Mouse (Mus musculus): ENCODE data around the gene Prdx2. TPM values are rescaled to one million over a fixed set of nuclear protein-coding genes. Genes with fewer than 3 reads are reported as not detected.

The Prdx2 gene
- polyA plus RNA-seq, 1 experiment from 2014 or later, result 584 TPM

- ATAC-seq (ENCODE audit: insufficient read depth, low FRiP score), result peak; percentile 75; the same call in 1 of the 2 replicates
- Histone ChIP-seq H3K4me3 (replicated peaks; ENCODE audit: low read length) (no peak overlapping the region), H3K4me1 (ENCODE audit: control insufficient read depth, insufficient read depth, low read length) (peaks cover 5% of the 10 kb centered on the region; the same call in 1 of the 2 replicates), H3K9ac (ENCODE audit: low read length) (0 out of 2 replicates have a peak overlapping the region, but pooled peaks have one; percentile 20), H3K36me3 (ENCODE audit: control insufficient read depth, insufficient read depth, low read length) (no peaks in the 10 kb centered on the region), H3K27me3 (ENCODE audit: control insufficient read depth, insufficient read depth, low read length) (no peaks in the 10 kb centered on the region), H3K9me3 (replicated peaks; ENCODE audit: control insufficient read depth, low read length) (no peaks in the 10 kb centered on the region), H3K4me2 (ENCODE audit: low read depth, low read length) (no peak overlapping the region), H3K27ac (ENCODE audit: low read length) (no peak overlapping the region)
- 10% methylated on average over 19 of the region's 19 CpGs for WGBS
These were observed 28.4 kb downstream of the Prdx2 start for GRCm38 (mm10) chr8:84997649-84998295.

GRCm38 (mm10) chr8:85007686-85008085, 38.3 kb downstream of the Prdx2 start:
- peaks cover 17% of the 10 kb centered on the region for H3K27me3 ChIP-seq (ENCODE audit: control insufficient read depth, insufficient read depth, low read length)
- no peak overlapping the region for H3K4me3 ChIP-seq (replicated peaks; ENCODE audit: low read length)
- WGBS, result 19% methylated on average over 25 of the region's 25 CpGs
- H3K36me3 ChIP-seq (ENCODE audit: control insufficient read depth, insufficient read depth, low read length), result no peaks in the 10 kb centered on the region
- ATAC-seq (ENCODE audit: insufficient read depth, low FRiP score), result no peak
- H3K9ac ChIP-seq (ENCODE audit: low read length), result no peak overlapping the region
- no peaks in the 10 kb centered on the region for H3K9me3 ChIP-seq (replicated peaks; ENCODE audit: control insufficient read depth, low read length)
- no peak overlapping the region for H3K4me2 ChIP-seq (ENCODE audit: low read depth, low read length)
- H3K4me1 ChIP-seq (ENCODE audit: control insufficient read depth, insufficient read depth, low read length), result no peaks in the 10 kb centered on the region
- no peak overlapping the region for H3K27ac ChIP-seq (ENCODE audit: low read length)

GRCm38 (mm10) chr8:85011242-85011641, 41.9 kb downstream of the Prdx2 start:
- H3K4me2 ChIP-seq (ENCODE audit: low read depth, low read length), result no peak overlapping the region
- H3K9ac ChIP-seq (ENCODE audit: low read length), result no peak overlapping the region
- H3K36me3 ChIP-seq (ENCODE audit: control insufficient read depth, insufficient read depth, low read length), result no peaks in the 10 kb centered on the region
- ATAC-seq (ENCODE audit: insufficient read depth, low FRiP score), result peak; percentile 18; the same call in 1 of the 2 replicates
- no peak overlapping the region for H3K27ac ChIP-seq (ENCODE audit: low read length)
- no peaks in the 10 kb centered on the region for H3K9me3 ChIP-seq (replicated peaks; ENCODE audit: control insufficient read depth, low read length)
- no peak overlapping the region for H3K4me3 ChIP-seq (replicated peaks; ENCODE audit: low read length)
- peaks cover 20% of the 10 kb centered on the region for H3K27me3 ChIP-seq (ENCODE audit: control insufficient read depth, insufficient read depth, low read length)
- WGBS, result 13% methylated on average over 28 of the region's 28 CpGs
- no peaks in the 10 kb centered on the region; the same call in 1 of the 2 replicates for H3K4me1 ChIP-seq (ENCODE audit: control insufficient read depth, insufficient read depth, low read length)

- Histone ChIP-seq H3K4me2 (ENCODE audit: low read depth, low read length) (peak overlapping the region; percentile 70), H3K4me3 (replicated peaks; ENCODE audit: low read length) (peak overlapping the region; percentile 38), H3K27me3 (ENCODE audit: control insufficient read depth, insufficient read depth, low read length) (peaks cover 20% of the 10 kb centered on the region), H3K27ac (ENCODE audit: low read length) (no peak overlapping the region), H3K36me3 (ENCODE audit: control insufficient read depth, insufficient read depth, low read length) (no peaks in the 10 kb centered on the region), H3K9ac (ENCODE audit: low read length) (peak overlapping the region; percentile 62), H3K4me1 (ENCODE audit: control insufficient read depth, insufficient read depth, low read length) (peaks cover 7% of the 10 kb centered on the region), H3K9me3 (replicated peaks; ENCODE audit: control insufficient read depth, low read length) (no peaks in the 10 kb centered on the region)
- 3% methylated on average over 26 of the region's 26 CpGs for WGBS
- ATAC-seq (ENCODE audit: insufficient read depth, low FRiP score), result peak; percentile 70; the same call in 1 of the 2 replicates
These were observed 43.9 kb downstream of the Prdx2 start for GRCm38 (mm10) chr8:85013230-85013840.

GRCm38 (mm10) chr8:85014431-85014830, 45.0 kb downstream of the Prdx2 start, which contains the start of gene Best2:
Gene Best2, minus strand, starts transcription at chr8:85014531.
- peak within 1 kb of the TSS; percentile 62 for H3K9ac ChIP-seq (ENCODE audit: low read length)

GRCm38 (mm10) chr8:85016724-85017123, 47.3 kb downstream of the Prdx2 start:
- Histone ChIP-seq H3K27me3 (ENCODE audit: control insufficient read depth, insufficient read depth, low read length) (peaks cover 8% of the 10 kb centered on the region; the same call in 1 of the 2 replicates), H3K4me3 (replicated peaks; ENCODE audit: low read length) (no peak overlapping the region), H3K36me3 (ENCODE audit: control insufficient read depth, insufficient read depth, low read length) (peaks cover 10% of the 10 kb centered on the region; the same call in 1 of the 2 replicates), H3K9ac (ENCODE audit: low read length) (no peak overlapping the region; the same call in 1 of the 2 replicates), H3K4me1 (ENCODE audit: control insufficient read depth, insufficient read depth, low read length) (peaks cover 7% of the 10 kb centered on the region), H3K9me3 (replicated peaks; ENCODE audit: control insufficient read depth, low read length) (no peaks in the 10 kb centered on the region), H3K4me2 (ENCODE audit: low read depth, low read length) (no peak overlapping the region), H3K27ac (ENCODE audit: low read length) (peak overlapping the region; percentile 67)
- no peak for ATAC-seq (ENCODE audit: insufficient read depth, low FRiP score)
- WGBS, result 53% methylated on average over 10 of the region's 10 CpGs

More at GRCm38 (mm10) chr8:85014431-85014830, 45.0 kb downstream of the Prdx2 start, which contains the start of gene Best2:
- Histone ChIP-seq H3K36me3 (ENCODE audit: control insufficient read depth, insufficient read depth, low read length) (no peaks in the 10 kb centered on the region), H3K4me3 (replicated peaks; ENCODE audit: low read length) (peak within 1 kb of the TSS; percentile 38), H3K27ac (ENCODE audit: low read length) (no peak within 1 kb of the TSS), H3K27me3 (ENCODE audit: control insufficient read depth, insufficient read depth, low read length) (peaks cover 20% of the 10 kb centered on the region), H3K9me3 (replicated peaks; ENCODE audit: control insufficient read depth, low read length) (no peaks in the 10 kb centered on the region), H3K4me1 (ENCODE audit: control insufficient read depth, insufficient read depth, low read length) (peaks cover 7% of the 10 kb centered on the region), H3K4me2 (ENCODE audit: low read depth, low read length) (peak within 1 kb of the TSS; percentile 70)
- 67% methylated on average over 2 of the region's 2 CpGs for WGBS
- ATAC-seq (ENCODE audit: insufficient read depth, low FRiP score), result no peak

GRCm38 (mm10) chr8:85017209-85017608, 47.8 kb downstream of the Prdx2 start:
- H3K4me1 ChIP-seq (ENCODE audit: control insufficient read depth, insufficient read depth, low read length), result peaks cover 7% of the 10 kb centered on the region
- H3K27me3 ChIP-seq (ENCODE audit: control insufficient read depth, insufficient read depth, low read length), result 0 out of 2 replicates have a peak, but pooled peaks cover 7% of the 10 kb centered on the region
- H3K36me3 ChIP-seq (ENCODE audit: control insufficient read depth, insufficient read depth, low read length), result peaks cover 10% of the 10 kb centered on the region; the same call in 1 of the 2 replicates
- no peak overlapping the region for H3K4me2 ChIP-seq (ENCODE audit: low read depth, low read length)
- no peaks in the 10 kb centered on the region for H3K9me3 ChIP-seq (replicated peaks; ENCODE audit: control insufficient read depth, low read length)
- no peak overlapping the region for H3K9ac ChIP-seq (ENCODE audit: low read length)
- ATAC-seq (ENCODE audit: insufficient read depth, low FRiP score), result no peak
- no peak overlapping the region for H3K4me3 ChIP-seq (replicated peaks; ENCODE audit: low read length)
- H3K27ac ChIP-seq (ENCODE audit: low read length), result peak overlapping the region; percentile 67
- WGBS, result 43% methylated on average over 5 of the region's 5 CpGs

GRCm38 (mm10) chr8:85021514-85022055, 52.2 kb downstream of the Prdx2 start:
- no peaks in the 10 kb centered on the region for H3K27me3 ChIP-seq (ENCODE audit: control insufficient read depth, insufficient read depth, low read length)
- no peak overlapping the region for H3K4me3 ChIP-seq (replicated peaks; ENCODE audit: low read length)
- no peak overlapping the region for H3K4me2 ChIP-seq (ENCODE audit: low read depth, low read length)
- peaks cover 26% of the 10 kb centered on the region for H3K4me1 ChIP-seq (ENCODE audit: control insufficient read depth, insufficient read depth, low read length)
- H3K9ac ChIP-seq (ENCODE audit: low read length), result no peak overlapping the region
- ATAC-seq (ENCODE audit: insufficient read depth, low FRiP score), result no peak
- 95% methylated on average over 3 of the region's 3 CpGs for WGBS
- H3K9me3 ChIP-seq (replicated peaks; ENCODE audit: control insufficient read depth, low read length), result no peaks in the 10 kb centered on the region
- H3K27ac ChIP-seq (ENCODE audit: low read length), result no peak overlapping the region
- H3K36me3 ChIP-seq (ENCODE audit: control insufficient read depth, insufficient read depth, low read length), result peaks cover 21% of the 10 kb centered on the region

- H3K4me1 ChIP-seq (ENCODE audit: control insufficient read depth, insufficient read depth, low read length), result peaks cover 29% of the 10 kb centered on the region
- no peak overlapping the region for H3K27ac ChIP-seq (ENCODE audit: low read length)
- 90% methylated on average over 3 of the region's 3 CpGs for WGBS
- peaks cover 21% of the 10 kb centered on the region for H3K36me3 ChIP-seq (ENCODE audit: control insufficient read depth, insufficient read depth, low read length)
- H3K9me3 ChIP-seq (replicated peaks; ENCODE audit: control insufficient read depth, low read length), result no peaks in the 10 kb centered on the region
- H3K9ac ChIP-seq (ENCODE audit: low read length), result no peak overlapping the region
- no peaks in the 10 kb centered on the region for H3K27me3 ChIP-seq (ENCODE audit: control insufficient read depth, insufficient read depth, low read length)
- peak overlapping the region; percentile 95 for H3K4me3 ChIP-seq (replicated peaks; ENCODE audit: low read length)
- no peak for ATAC-seq (ENCODE audit: insufficient read depth, low FRiP score)
- H3K4me2 ChIP-seq (ENCODE audit: low read depth, low read length), result peak overlapping the region; percentile 99; the same call in 1 of the 2 replicates
These were observed 54.5 kb downstream of the Prdx2 start for GRCm38 (mm10) chr8:85023846-85024245.
